Mouse (Mus musculus) intestine, embryonic 15.5 days (tissue): ENCODE data around the gene Vmn2r59. TPM values are rescaled to one million over a fixed set of nuclear protein-coding genes. Genes with fewer than 3 reads are reported as not detected.
"Not testable (repeated sequence)": the region's sequence is repeated elsewhere in the genome, so short reads cannot be mapped to it uniquely, and the experiment has no call there.

ENCODE experiments used
- ATAC-seq: fragments of 200-750 bp; cut with Nextera tagmentation; 2 replicates; pipeline ENCODE4 v1.8.0; 2017; ENCODE audit warnings: moderate TSS enrichment, moderate library complexity
- H3K27ac ChIP-seq: fragments of 300-500 bp; sonication (generic); 2 replicates; pipeline ENCODE4 v1.5.1; 2015; ENCODE audit warnings: mild to moderate bottlenecking, inconsistent platforms
- H3K27me3 ChIP-seq: fragments of 300-500 bp; sonication (generic); replicated peaks from 2 replicates; pipeline ENCODE4 v1.6.1; 2015; ENCODE audit warnings: inconsistent platforms
- H3K36me3 ChIP-seq: fragments of 300-500 bp; sonication (generic); 2 replicates; pipeline ENCODE4 v1.6.1; 2015; ENCODE audit warnings: inconsistent platforms
- H3K4me1 ChIP-seq: fragments of 300-500 bp; sonication (generic); replicated peaks from 2 replicates; pipeline ENCODE4 v1.6.1; 2015; ENCODE audit warnings: inconsistent platforms
- H3K4me2 ChIP-seq: fragments of 300-500 bp; sonication (generic); replicated peaks from 2 replicates; pipeline ENCODE4 v1.6.1; 2015; ENCODE audit warnings: mild to moderate bottlenecking, inconsistent platforms
- H3K4me3 ChIP-seq: fragments of 300-500 bp; sonication (generic); replicated peaks from 2 replicates; pipeline ENCODE4 v1.5.1; 2015; ENCODE audit warnings: inconsistent platforms
- H3K9ac ChIP-seq: fragments of 300-500 bp; sonication (generic); 2 replicates; pipeline ENCODE4 v1.6.1; 2015; ENCODE audit warnings: inconsistent platforms
- H3K9me3 ChIP-seq: fragments of 300-500 bp; sonication (generic); 2 replicates; pipeline ENCODE4 v1.6.1; 2016; ENCODE audit warnings: inconsistent platforms
- WGBS: fragments of 180-500 bp; shearing (Covaris S2); methylation state at CpG from one replicate; pipeline ENCODE4 v1.1.7; 2015; 5-methylcytosine and 5-hydroxymethylcytosine counted together
- polyA plus RNA-seq: library from polyadenylated mRNA; unstranded; fragments of >200 nt; fragmentation: Nextera tagmentation; extraction: Ambion mirVana; gene quantifications from 2 replicates; pipeline ENCODE4 v1.2.1, GENCODE M21; 2015

The Vmn2r59 gene
- not detected in 2 replicates for polyA plus RNA-seq

DNA sequence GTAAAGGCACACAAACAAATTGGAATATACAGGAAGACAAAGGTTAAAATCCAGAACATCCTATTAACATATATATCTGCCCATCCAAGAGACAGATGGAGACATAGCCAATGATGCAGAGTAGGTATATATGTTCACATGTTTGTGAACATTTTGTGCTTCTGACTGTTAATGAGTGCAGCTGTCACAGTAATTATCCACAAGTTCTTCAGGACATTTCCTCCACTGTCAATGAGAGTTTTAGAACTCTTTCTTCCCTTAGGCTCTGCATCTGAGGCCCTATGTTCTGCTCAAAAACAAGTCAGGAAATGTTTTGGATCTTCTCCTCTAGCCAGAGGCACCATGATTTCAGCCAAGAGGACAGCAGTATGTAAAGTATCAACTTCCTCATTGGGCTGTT is at the start of gene Vmn2r59:
Vmn2r59 (minus strand) TSS at position 101 of the 400 bp plus-strand sequence.
- H3K27me3 ChIP-seq, result no peaks in the 10 kb centered on the region
- no peaks in the 10 kb centered on the region for H3K36me3 ChIP-seq
- H3K27ac ChIP-seq, result no peak within 1 kb of the TSS
- no peaks in the 10 kb centered on the region for H3K9me3 ChIP-seq
- no peak within 1 kb of the TSS for H3K9ac ChIP-seq
- no peak within 1 kb of the TSS for H3K4me3 ChIP-seq
- no peaks in the 10 kb centered on the region for H3K4me1 ChIP-seq
- ATAC-seq, result no peak
- H3K4me2 ChIP-seq, result no peak within 1 kb of the TSS

DNA sequence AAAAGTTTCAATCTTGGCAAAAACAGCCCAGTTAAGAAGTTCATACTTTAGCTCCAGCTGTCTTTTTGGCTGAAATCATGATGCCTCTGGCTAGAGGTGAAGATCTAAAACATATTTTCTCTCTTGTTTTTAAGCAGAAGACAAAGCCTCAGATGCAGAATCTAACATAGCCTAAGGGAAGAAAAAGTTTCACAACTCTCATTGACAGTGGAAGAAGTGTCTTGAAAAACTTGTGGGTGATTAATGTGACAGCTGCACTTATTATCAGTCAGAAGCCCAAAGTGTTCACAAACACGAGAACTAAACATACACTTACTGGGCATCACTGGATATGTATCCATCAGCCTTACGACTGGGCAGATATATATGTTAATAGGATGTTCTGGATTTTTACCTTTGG is 48.6 kb upstream of the Vmn2r59 start, which contains the start of gene Vmn2r60:
Vmn2r60 (plus strand) TSS at position 301 of the 400 bp plus-strand sequence.
- H3K9me3 ChIP-seq, result no peaks in the 10 kb centered on the region
- WGBS, result 87% methylated on average over 2 of the region's 2 CpGs
- H3K4me1 ChIP-seq, result no peaks in the 10 kb centered on the region
- H3K4me3 ChIP-seq, result no peak within 1 kb of the TSS
- no peak within 1 kb of the TSS for H3K9ac ChIP-seq
- H3K36me3 ChIP-seq, result no peaks in the 10 kb centered on the region
- no peak within 1 kb of the TSS for H3K4me2 ChIP-seq
- H3K27ac ChIP-seq, result no peak within 1 kb of the TSS
- H3K27me3 ChIP-seq, result no peaks in the 10 kb centered on the region
- no peak for ATAC-seq

DNA sequence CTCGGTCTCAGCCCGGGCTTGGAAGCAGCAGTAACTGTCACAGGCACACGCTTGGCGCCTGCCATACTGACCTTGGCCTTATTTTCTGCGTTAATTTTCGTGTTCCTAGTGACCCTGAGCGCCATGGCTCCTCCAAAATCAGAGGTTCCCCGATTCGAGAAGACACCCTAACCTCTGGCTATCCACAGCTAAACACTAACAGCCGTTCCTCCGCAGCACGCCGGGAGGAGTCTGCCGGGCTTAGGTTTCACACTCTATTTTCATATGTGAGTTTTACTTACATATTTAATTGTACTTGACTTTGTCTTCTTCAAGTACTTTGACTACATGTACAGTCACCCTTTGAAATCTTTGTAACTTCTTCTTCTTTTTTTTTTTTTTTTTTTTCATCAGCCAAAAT is 48.2 kb upstream of the Vmn2r59 start:
- not testable (repeated sequence) for H3K9me3 ChIP-seq, H3K36me3 ChIP-seq, H3K4me2 ChIP-seq, H3K9ac ChIP-seq, H3K4me3 ChIP-seq, H3K27ac ChIP-seq, ATAC-seq, H3K27me3 ChIP-seq, H3K4me1 ChIP-seq
- WGBS, result 77% methylated on average over 14 of the region's 14 CpGs

Other genes with a start within 250 kb of the Vmn2r59 start
- not detected in 2 replicates for gene Vmn2r58, start 186.3 kb downstream of the Vmn2r59 start, polyA plus RNA-seq
- not detected in 2 replicates for gene Vmn2r60, start 48.7 kb upstream of the Vmn2r59 start, polyA plus RNA-seq
- not detected in 2 replicates for gene Vmn2r61, start 201.0 kb upstream of the Vmn2r59 start, polyA plus RNA-seq